Comparison of ENCODE assay signal across 20 mouse cellular contexts in genomic region chr12:9020986-9021385, GRCm38 (mm10). TPM values are rescaled to one million over a fixed set of nuclear protein-coding genes. Genes with fewer than 3 reads are reported as not detected.
DNase-seq lines count a peak whose midpoint lies in the region.
"Had no signal": no experiment of that assay in that cellular context is flagged by ENCODE, and none has a peak within 500 bp of the region (broad histone marks: within the 10 kb centered on the region; RNA-seq: fewer than 3 reads in every experiment).

No protein-coding gene starts in this region.

- H3K27me3 ChIP-seq in heart, embryonic 10.5 days (ENCODE audit: insufficient read depth, poor library complexity, severe bottlenecking) = no peaks in the 10 kb centered on the region
- no peaks in the 10 kb centered on the region for H3K27me3 ChIP-seq in midbrain, embryonic 10.5 days (ENCODE audit: low read depth, poor library complexity, severe bottlenecking)
- H3K27me3 ChIP-seq: CH12.LX, Patski had no signal

- 76% methylated on average over 2 of the region's 3 CpGs for WGBS in heart, embryonic 10.5 days
- WGBS in midbrain, embryonic 10.5 days = 61% methylated on average over 3 of the region's 3 CpGs

- peak; percentile 68 for DNase-seq in heart, adult 11 months
- no peak for DNase-seq in heart, postnatal 4 days
- peak; percentile 54 for DNase-seq in heart, embryonic 10.5 days (ENCODE audit: low spot score)
- no peak for DNase-seq in heart, adult 8-10 months (ENCODE audit: low spot score)
- peak; percentile 17 for DNase-seq in 416B (ENCODE audit: low read depth)
- no peak for DNase-seq in midbrain, embryonic 10.5 days (ENCODE audit: low spot score)
- DNase-seq: adrenal gland, adult 2 months; adrenal gland, adult 8-10 months; adrenal gland, postnatal 10 days; adrenal gland, postnatal 14 days; adrenal gland, postnatal 25 days; adrenal gland, postnatal 36 days; B cell, adult 2 months; cerebellum, adult 11 months; cerebellum, adult 11-12 months; cerebellum, adult 18-20 months; cerebellum, adult 2 months had no signal

- 0 out of 2 replicates have a peak, but pooled peaks cover 2% of the 10 kb centered on the region for H3K36me3 ChIP-seq in heart, embryonic 10.5 days
- H3K36me3 ChIP-seq in midbrain, embryonic 10.5 days = peaks cover 33% of the 10 kb centered on the region
- H3K36me3 ChIP-seq: G1E had no signal

- H3K9me3 ChIP-seq in heart, embryonic 10.5 days = no peaks in the 10 kb centered on the region
- H3K9me3 ChIP-seq in midbrain, embryonic 10.5 days (replicated peaks) = no peaks in the 10 kb centered on the region
- H3K9me3 ChIP-seq: G1E had no signal

- no peak overlapping the region for H3K4me3 ChIP-seq in heart, embryonic 10.5 days
- H3K4me3 ChIP-seq in midbrain, embryonic 10.5 days = no peak overlapping the region

- no peak overlapping the region for H3K27ac ChIP-seq in heart, embryonic 10.5 days
- no peak overlapping the region for H3K27ac ChIP-seq in midbrain, embryonic 10.5 days (replicated peaks)

- no peaks in the 10 kb centered on the region for H3K4me1 ChIP-seq in heart, embryonic 10.5 days
- no peaks in the 10 kb centered on the region for H3K4me1 ChIP-seq in midbrain, embryonic 10.5 days

RNA-seq across cellular contexts. Expression of gene Ttc32, which starts 8.8 kb away (rescaled TPM):
- total RNA-seq in heart, postnatal 4 days (2021) = 10 to 100 TPM; 14.9 to 17.9 TPM
- 11.8 and 14.4 TPM in 2 replicates for polyA plus RNA-seq in heart, embryonic 10.5 days (2016; fragmentation: Nextera tagmentation; extraction: Ambion mirVana)
- 10 to 100 TPM; 28.7 to 30.4 (median 28.8) TPM for total RNA-seq in heart, adult 8-10 months (2022)
- 23.2 and 24.3 TPM in 2 replicates for polyA plus RNA-seq in midbrain, embryonic 10.5 days (2016; fragmentation: Nextera tagmentation; extraction: Ambion mirVana)
- polyA plus RNA-seq: G1E had no signal

RNA-seq across cellular contexts. Expression of gene Wdr35, which starts 47.3 kb away (rescaled TPM):
- 10 to 100 TPM; 14.9 to 16.7 TPM for total RNA-seq in heart, postnatal 4 days (2021)
- 14.6 and 15.1 TPM in 2 replicates for polyA plus RNA-seq in heart, embryonic 10.5 days (2016; fragmentation: Nextera tagmentation; extraction: Ambion mirVana)
- 10 to 100 TPM; 10.8 to 12.8 (median 11.6) TPM for total RNA-seq in heart, adult 8-10 months (2022)
- 24.7 and 26.8 TPM in 2 replicates for polyA plus RNA-seq in midbrain, embryonic 10.5 days (2016; fragmentation: Nextera tagmentation; extraction: Ambion mirVana)
- polyA plus RNA-seq: G1E had no signal

Comparison
In these comparisons a context has a peak if more than half of its experiments do, and no peak if none do; other contexts are left out.
1. DNase-seq: peak in heart, adult 11 months (single experiment), heart, embryonic 10.5 days (single experiment) and 416B (single experiment); none in heart, postnatal 4 days (single experiment), heart, adult 8-10 months (single experiment) and midbrain, embryonic 10.5 days (single experiment).